Mouse (Mus musculus): ENCODE measurements around the gene Tbk1.

GRCm38 (mm10) chr10:121627216-121627852, 40.7 kb upstream of the Tbk1 start:
- TF ChIP-seq CTCF (IDR thresholded peaks at IDR 0.05; ENCODE audit: borderline replicate concordance, insufficient read depth, low read length) (no peak), POLR2A (IDR thresholded peaks at IDR 0.05; ENCODE audit: low read depth, low read length) (0 out of 2 replicates have a peak, but pooled peaks have one; percentile 9)

Data from embryonic fibroblast, embryonic 13.5 days (primary cell).